Mouse (Mus musculus): ENCODE measurements around the gene Ttll10.

The Ttll10 gene

GRCm38 (mm10) chr4:156059261-156059660 lies at the start of gene Ttll10:
TSS of gene Ttll10 (minus strand) at chr4:156059414.
- no peak for DNase-seq

- DNase-seq = no peak
These were observed 44.1 kb upstream of the Ttll10 start for GRCm38 (mm10) chr4:156103342-156103741.

- DNase-seq = no peak
These were observed 42.3 kb upstream of the Ttll10 start for GRCm38 (mm10) chr4:156101481-156101903.

- DNase-seq = no peak
These were observed 41.3 kb upstream of the Ttll10 start for GRCm38 (mm10) chr4:156100501-156100900.

- DNase-seq = no peak
These were observed 40.2 kb upstream of the Ttll10 start for GRCm38 (mm10) chr4:156099427-156099826.

GRCm38 (mm10) chr4:156097770-156098366 lies 38.7 kb upstream of the Ttll10 start:
- DNase-seq = no peak

GRCm38 (mm10) chr4:156096191-156096590 lies 37.0 kb upstream of the Ttll10 start:
- DNase-seq = no peak

- DNase-seq = no peak
These were observed 34.5 kb upstream of the Ttll10 start for GRCm38 (mm10) chr4:156093758-156094157.

- no peak for DNase-seq
These were observed 33.6 kb upstream of the Ttll10 start for GRCm38 (mm10) chr4:156092765-156093164.

GRCm38 (mm10) chr4:156091236-156091635 lies 32.0 kb upstream of the Ttll10 start:
- no peak for DNase-seq

GRCm38 (mm10) chr4:156087398-156088087 lies 28.3 kb upstream of the Ttll10 start:
- no peak for DNase-seq

GRCm38 (mm10) chr4:156085256-156085655 lies 26.0 kb upstream of the Ttll10 start:
- DNase-seq = no peak

- no peak for DNase-seq
These were observed 25.1 kb upstream of the Ttll10 start for GRCm38 (mm10) chr4:156084096-156084879.

GRCm38 (mm10) chr4:156083348-156083747 lies 24.1 kb upstream of the Ttll10 start:
- no peak for DNase-seq

GRCm38 (mm10) chr4:156082621-156083234 lies 23.5 kb upstream of the Ttll10 start:
- DNase-seq = no peak

GRCm38 (mm10) chr4:156077499-156078301 lies 18.5 kb upstream of the Ttll10 start:
- peak; percentile 84 for DNase-seq

GRCm38 (mm10) chr4:156076911-156077382 lies 17.7 kb upstream of the Ttll10 start:
- DNase-seq = peak; percentile 56

- no peak for DNase-seq
These were observed 11.5 kb upstream of the Ttll10 start for GRCm38 (mm10) chr4:156070716-156071115.

GRCm38 (mm10) chr4:156070276-156070675 lies 11.1 kb upstream of the Ttll10 start:
- peak; percentile 83 for DNase-seq

GRCm38 (mm10) chr4:156069701-156070100 lies 10.5 kb upstream of the Ttll10 start:
- DNase-seq = no peak

GRCm38 (mm10) chr4:156067256-156067949 lies 8.2 kb upstream of the Ttll10 start:
- DNase-seq = no peak
